Mouse (Mus musculus): ENCODE results near the gene Dhrs9. TPM values are rescaled to one million over a fixed set of nuclear protein-coding genes. Genes with fewer than 3 reads are reported as not detected.

Dhrs9 gene
- polyA plus RNA-seq, 1 experiment from 2014 or later = not detected

DNA sequence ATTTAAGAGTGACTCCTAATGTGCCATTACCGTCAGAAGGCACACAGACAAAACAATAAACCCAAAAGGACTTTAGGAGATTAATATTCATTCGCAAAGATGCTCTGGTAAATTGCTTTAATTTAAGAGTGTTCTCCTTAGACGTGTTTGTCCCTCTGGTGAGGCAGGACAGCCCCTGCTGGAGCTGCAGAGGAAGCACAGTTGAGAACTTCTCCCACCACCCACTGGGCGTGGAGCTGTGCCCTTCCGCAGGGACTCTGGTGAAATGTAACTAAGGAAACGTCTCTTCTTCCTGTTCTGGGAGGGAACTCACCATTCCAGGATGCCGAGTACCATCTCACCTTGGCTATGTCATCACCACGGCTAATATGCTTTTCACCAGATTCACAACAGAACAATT, 1.5 kb downstream of the Dhrs9 start:
- Histone ChIP-seq H3K4me2 (replicated peaks; ENCODE audit: low read depth, low read length) (no peak overlapping the region), H3K4me3 (ENCODE audit: low read depth, low read length) (no peak overlapping the region), H3K9me3 (ENCODE audit: control insufficient read depth, low read length) (no peaks in the 10 kb centered on the region), H3K4me1 (replicated peaks; ENCODE audit: control insufficient read depth, insufficient read depth, low read length) (no peaks in the 10 kb centered on the region), H3K27ac (ENCODE audit: low read depth, low read length) (no peak overlapping the region), H3K36me3 (ENCODE audit: control insufficient read depth, insufficient read depth, low read length) (no peaks in the 10 kb centered on the region), H3K9ac (ENCODE audit: low read depth, low read length) (no peak overlapping the region), H3K27me3 (ENCODE audit: control insufficient read depth, insufficient read depth, low read length) (no peaks in the 10 kb centered on the region)
- DNase-seq (ENCODE audit: low spot score) (no peak), ATAC-seq (ENCODE audit: low FRiP score) (no peak)
- WGBS = 53% methylated on average over 8 of the region's 8 CpGs

DNA sequence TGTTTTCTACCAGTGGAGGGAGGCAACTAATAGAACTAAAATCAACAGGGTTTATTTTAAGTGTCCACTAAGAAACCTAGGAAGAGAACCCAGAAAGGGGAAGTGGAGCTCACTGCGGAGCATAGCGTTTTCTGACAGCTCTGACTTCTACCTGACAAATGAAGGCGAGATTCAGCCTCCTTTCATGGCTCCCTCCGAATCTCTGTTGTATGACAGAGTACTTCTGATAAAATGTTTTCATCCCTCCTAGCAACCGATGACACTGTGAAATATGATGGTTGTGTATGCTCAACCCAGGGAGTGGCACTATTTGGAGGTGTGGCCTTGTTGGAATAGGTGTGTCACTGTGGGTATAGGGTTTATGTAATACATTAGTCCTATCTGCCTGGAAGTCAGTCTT, 2.6 kb downstream of the Dhrs9 start:
- WGBS = 89% methylated on average over 5 of the region's 5 CpGs
- Histone ChIP-seq H3K4me3 (ENCODE audit: low read depth, low read length) (no peak overlapping the region), H3K9me3 (ENCODE audit: control insufficient read depth, low read length) (no peaks in the 10 kb centered on the region), H3K9ac (ENCODE audit: low read depth, low read length) (no peak overlapping the region), H3K4me2 (replicated peaks; ENCODE audit: low read depth, low read length) (no peak overlapping the region), H3K36me3 (ENCODE audit: control insufficient read depth, insufficient read depth, low read length) (no peaks in the 10 kb centered on the region), H3K4me1 (replicated peaks; ENCODE audit: control insufficient read depth, insufficient read depth, low read length) (no peaks in the 10 kb centered on the region), H3K27me3 (ENCODE audit: control insufficient read depth, insufficient read depth, low read length) (no peaks in the 10 kb centered on the region), H3K27ac (ENCODE audit: low read depth, low read length) (no peak overlapping the region)
- ATAC-seq (ENCODE audit: low FRiP score) (no peak), DNase-seq (ENCODE audit: low spot score) (no peak)

GRCm38 (mm10) chr2:69386118-69386871, 6.0 kb downstream of the Dhrs9 start:
- Histone ChIP-seq H3K9me3 (ENCODE audit: control insufficient read depth, low read length) (no peaks in the 10 kb centered on the region), H3K36me3 (ENCODE audit: control insufficient read depth, insufficient read depth, low read length) (no peaks in the 10 kb centered on the region), H3K4me3 (ENCODE audit: low read depth, low read length) (no peak overlapping the region), H3K9ac (ENCODE audit: low read depth, low read length) (no peak overlapping the region), H3K27me3 (ENCODE audit: control insufficient read depth, insufficient read depth, low read length) (no peaks in the 10 kb centered on the region), H3K4me1 (replicated peaks; ENCODE audit: control insufficient read depth, insufficient read depth, low read length) (no peaks in the 10 kb centered on the region), H3K27ac (ENCODE audit: low read depth, low read length) (no peak overlapping the region), H3K4me2 (replicated peaks; ENCODE audit: low read depth, low read length) (no peak overlapping the region)
- no peak for ATAC-seq (ENCODE audit: low FRiP score)
- WGBS = 76% methylated on average over 3 of the region's 3 CpGs
- DNase-seq (ENCODE audit: low spot score) = no peak

- no peak overlapping the region for H3K9ac ChIP-seq (ENCODE audit: low read depth, low read length)
- H3K27ac ChIP-seq (ENCODE audit: low read depth, low read length) = no peak overlapping the region
- DNase-seq (ENCODE audit: low spot score) (no peak), ATAC-seq (ENCODE audit: low FRiP score) (no peak)
- H3K9me3 ChIP-seq (ENCODE audit: control insufficient read depth, low read length) = no peaks in the 10 kb centered on the region
- 86% methylated on average over 2 of the region's 2 CpGs for WGBS
- H3K4me2 ChIP-seq (replicated peaks; ENCODE audit: low read depth, low read length) = no peak overlapping the region
- H3K4me3 ChIP-seq (ENCODE audit: low read depth, low read length) = no peak overlapping the region
- no peaks in the 10 kb centered on the region for H3K4me1 ChIP-seq (replicated peaks; ENCODE audit: control insufficient read depth, insufficient read depth, low read length)
- no peaks in the 10 kb centered on the region for H3K27me3 ChIP-seq (ENCODE audit: control insufficient read depth, insufficient read depth, low read length)
- no peaks in the 10 kb centered on the region for H3K36me3 ChIP-seq (ENCODE audit: control insufficient read depth, insufficient read depth, low read length)
Observed at GRCm38 (mm10) chr2:69393947-69394346, 13.7 kb downstream of the Dhrs9 start.

DNA sequence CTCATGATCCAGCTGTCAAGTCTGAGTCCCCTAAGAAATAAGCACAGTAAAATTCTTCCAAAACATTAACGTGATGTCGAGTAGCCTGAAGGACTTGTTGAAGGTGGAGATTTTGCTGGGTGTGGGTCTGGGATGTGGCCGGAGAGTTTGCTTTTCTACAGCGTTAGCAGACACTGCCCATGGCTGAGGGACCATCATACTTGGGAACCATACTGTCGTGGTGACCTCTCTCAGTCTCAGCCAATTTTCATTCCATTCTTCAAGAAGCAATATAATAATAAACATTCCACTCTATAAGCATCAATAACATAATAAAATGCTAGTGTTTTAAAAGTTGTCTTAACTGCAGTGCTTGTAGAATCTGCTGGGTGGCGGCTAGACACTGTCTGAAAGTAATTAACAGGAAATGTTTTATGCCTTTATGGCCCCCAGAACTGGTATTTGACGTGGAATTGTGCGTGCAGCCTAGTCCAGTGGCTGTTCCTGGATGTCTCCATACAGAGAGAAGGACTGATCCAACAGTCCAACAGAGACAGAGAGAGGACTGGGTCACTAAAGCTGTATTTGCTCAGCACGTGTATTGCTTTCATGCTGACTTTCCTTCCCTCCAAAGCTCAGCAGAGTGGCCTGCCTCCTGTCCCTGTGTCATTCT, 15.5 kb downstream of the Dhrs9 start:
- 79% methylated on average over 9 of the region's 9 CpGs for WGBS
- no peak overlapping the region for H3K9ac ChIP-seq (ENCODE audit: low read depth, low read length)
- no peak overlapping the region for H3K4me3 ChIP-seq (ENCODE audit: low read depth, low read length)
- ATAC-seq (ENCODE audit: low FRiP score) (no peak), DNase-seq (ENCODE audit: low spot score) (no peak)
- no peak overlapping the region for H3K4me2 ChIP-seq (replicated peaks; ENCODE audit: low read depth, low read length)
- no peaks in the 10 kb centered on the region for H3K9me3 ChIP-seq (ENCODE audit: control insufficient read depth, low read length)
- H3K27ac ChIP-seq (ENCODE audit: low read depth, low read length) = no peak overlapping the region
- H3K4me1 ChIP-seq (replicated peaks; ENCODE audit: control insufficient read depth, insufficient read depth, low read length) = no peaks in the 10 kb centered on the region
- no peaks in the 10 kb centered on the region for H3K36me3 ChIP-seq (ENCODE audit: control insufficient read depth, insufficient read depth, low read length)
- H3K27me3 ChIP-seq (ENCODE audit: control insufficient read depth, insufficient read depth, low read length) = no peaks in the 10 kb centered on the region

- WGBS = 88% methylated on average over 12 of the region's 12 CpGs
- no peak for DNase-seq (ENCODE audit: low spot score)
- H3K9me3 ChIP-seq (ENCODE audit: control insufficient read depth, low read length) = no peaks in the 10 kb centered on the region
Observed at GRCm38 (mm10) chr2:69396760-69397435, 16.7 kb downstream of the Dhrs9 start.

GRCm38 (mm10) chr2:69400866-69401604, 20.8 kb downstream of the Dhrs9 start:
- Histone ChIP-seq H3K9ac (ENCODE audit: low read depth, low read length) (no peak overlapping the region), H3K27me3 (ENCODE audit: control insufficient read depth, insufficient read depth, low read length) (no peaks in the 10 kb centered on the region), H3K4me3 (ENCODE audit: low read depth, low read length) (no peak overlapping the region), H3K27ac (ENCODE audit: low read depth, low read length) (no peak overlapping the region), H3K9me3 (ENCODE audit: control insufficient read depth, low read length) (no peaks in the 10 kb centered on the region), H3K4me2 (replicated peaks; ENCODE audit: low read depth, low read length) (no peak overlapping the region), H3K4me1 (replicated peaks; ENCODE audit: control insufficient read depth, insufficient read depth, low read length) (no peaks in the 10 kb centered on the region), H3K36me3 (ENCODE audit: control insufficient read depth, insufficient read depth, low read length) (no peaks in the 10 kb centered on the region)
- WGBS = 86% methylated on average over 7 of the region's 7 CpGs
- DNase-seq (ENCODE audit: low spot score) = no peak
- ATAC-seq (ENCODE audit: low FRiP score) = no peak

More at GRCm38 (mm10) chr2:69396760-69397435, 16.7 kb downstream of the Dhrs9 start:
- Histone ChIP-seq H3K4me3 (ENCODE audit: low read depth, low read length) (no peak overlapping the region), H3K4me1 (replicated peaks; ENCODE audit: control insufficient read depth, insufficient read depth, low read length) (no peaks in the 10 kb centered on the region), H3K4me2 (replicated peaks; ENCODE audit: low read depth, low read length) (no peak overlapping the region), H3K36me3 (ENCODE audit: control insufficient read depth, insufficient read depth, low read length) (no peaks in the 10 kb centered on the region), H3K27ac (ENCODE audit: low read depth, low read length) (no peak overlapping the region), H3K27me3 (ENCODE audit: control insufficient read depth, insufficient read depth, low read length) (no peaks in the 10 kb centered on the region), H3K9ac (ENCODE audit: low read depth, low read length) (no peak overlapping the region)
- ATAC-seq (ENCODE audit: low FRiP score) = no peak

GRCm38 (mm10) chr2:69401891-69402290, 21.6 kb downstream of the Dhrs9 start:
- no peaks in the 10 kb centered on the region for H3K4me1 ChIP-seq (replicated peaks; ENCODE audit: control insufficient read depth, insufficient read depth, low read length)
- WGBS = 93% methylated on average over 6 of the region's 6 CpGs
- ATAC-seq (ENCODE audit: low FRiP score) (no peak), DNase-seq (ENCODE audit: low spot score) (no peak)
- no peaks in the 10 kb centered on the region for H3K9me3 ChIP-seq (ENCODE audit: control insufficient read depth, low read length)
- H3K9ac ChIP-seq (ENCODE audit: low read depth, low read length) = no peak overlapping the region
- no peak overlapping the region for H3K4me2 ChIP-seq (replicated peaks; ENCODE audit: low read depth, low read length)
- H3K4me3 ChIP-seq (ENCODE audit: low read depth, low read length) = no peak overlapping the region
- H3K27me3 ChIP-seq (ENCODE audit: control insufficient read depth, insufficient read depth, low read length) = no peaks in the 10 kb centered on the region
- H3K36me3 ChIP-seq (ENCODE audit: control insufficient read depth, insufficient read depth, low read length) = no peaks in the 10 kb centered on the region
- H3K27ac ChIP-seq (ENCODE audit: low read depth, low read length) = no peak overlapping the region

Data from hindbrain, embryonic 11.5 days (tissue).